Mouse (Mus musculus): ENCODE measurements around the gene Smpd3. TPM values are rescaled to one million over a fixed set of nuclear protein-coding genes. Genes with fewer than 3 reads are reported as not detected.
A peak's percentile ranks its signal among the peaks of the same experiment; 100 is the strongest.
"Not testable (repeated sequence)": the region's sequence is repeated elsewhere in the genome, so short reads cannot be mapped to it uniquely, and the experiment has no call there.

Smpd3 gene
- total RNA-seq, 2 experiments from 2014 or later, result 6.8 to 11.3 TPM

DNA sequence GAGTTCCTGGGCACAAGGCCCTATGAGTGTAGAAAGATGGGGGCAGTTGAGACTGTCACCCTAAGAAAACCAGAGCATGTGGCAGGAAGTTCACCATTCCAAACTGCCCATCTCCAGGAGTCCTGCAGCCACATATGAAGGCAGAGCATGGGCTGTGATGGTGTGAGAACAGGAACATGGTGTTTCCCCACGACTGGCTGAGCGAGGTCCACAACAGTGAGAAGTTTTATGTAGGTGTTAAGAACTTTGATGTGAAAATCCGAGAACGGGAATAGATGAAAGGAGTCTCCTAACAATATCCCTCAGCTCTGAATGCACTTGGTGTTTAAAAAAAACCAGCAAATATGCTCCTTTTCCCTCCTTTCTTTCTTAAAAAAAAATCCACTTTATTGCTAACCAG lies 5.3 kb downstream of the Smpd3 start:
- no peak for DNase-seq (ENCODE audit: low spot score in 2 of 2)

- DNase-seq (ENCODE audit: low spot score in 2 of 2), result no peak
Observed at GRCm38 (mm10) chr8:106326624-106327023, 11.2 kb downstream of the Smpd3 start.

- no peak for DNase-seq (ENCODE audit: low spot score in 2 of 2)
Observed at GRCm38 (mm10) chr8:106321434-106321833, 16.4 kb downstream of the Smpd3 start.

GRCm38 (mm10) chr8:106320002-106320401 lies 17.8 kb downstream of the Smpd3 start:
- DNase-seq (ENCODE audit: low spot score in 2 of 2), result no peak

GRCm38 (mm10) chr8:106317091-106317490 lies 20.7 kb downstream of the Smpd3 start:
- DNase-seq (ENCODE audit: low spot score in 2 of 2), result no peak

DNA sequence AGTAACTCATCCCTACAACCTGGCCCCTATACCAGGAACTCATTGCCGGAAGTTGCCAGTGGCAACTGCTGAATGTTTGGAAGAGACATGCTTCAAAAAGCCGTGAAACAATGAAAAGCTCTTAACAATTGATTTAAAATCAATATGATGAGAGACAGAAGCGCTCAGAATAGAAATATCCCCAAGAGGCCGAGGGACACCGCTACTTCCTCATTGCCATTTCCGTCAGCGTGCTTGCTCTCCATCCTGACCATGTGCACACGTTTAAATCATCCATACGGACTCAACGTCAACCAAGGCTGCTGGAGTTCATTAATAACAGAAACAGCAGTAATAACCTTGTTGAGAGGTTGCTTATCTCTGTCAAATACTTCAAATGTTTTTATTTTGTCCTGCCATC lies 21.3 kb downstream of the Smpd3 start:
- no peak for DNase-seq (ENCODE audit: low spot score in 2 of 2)

DNA sequence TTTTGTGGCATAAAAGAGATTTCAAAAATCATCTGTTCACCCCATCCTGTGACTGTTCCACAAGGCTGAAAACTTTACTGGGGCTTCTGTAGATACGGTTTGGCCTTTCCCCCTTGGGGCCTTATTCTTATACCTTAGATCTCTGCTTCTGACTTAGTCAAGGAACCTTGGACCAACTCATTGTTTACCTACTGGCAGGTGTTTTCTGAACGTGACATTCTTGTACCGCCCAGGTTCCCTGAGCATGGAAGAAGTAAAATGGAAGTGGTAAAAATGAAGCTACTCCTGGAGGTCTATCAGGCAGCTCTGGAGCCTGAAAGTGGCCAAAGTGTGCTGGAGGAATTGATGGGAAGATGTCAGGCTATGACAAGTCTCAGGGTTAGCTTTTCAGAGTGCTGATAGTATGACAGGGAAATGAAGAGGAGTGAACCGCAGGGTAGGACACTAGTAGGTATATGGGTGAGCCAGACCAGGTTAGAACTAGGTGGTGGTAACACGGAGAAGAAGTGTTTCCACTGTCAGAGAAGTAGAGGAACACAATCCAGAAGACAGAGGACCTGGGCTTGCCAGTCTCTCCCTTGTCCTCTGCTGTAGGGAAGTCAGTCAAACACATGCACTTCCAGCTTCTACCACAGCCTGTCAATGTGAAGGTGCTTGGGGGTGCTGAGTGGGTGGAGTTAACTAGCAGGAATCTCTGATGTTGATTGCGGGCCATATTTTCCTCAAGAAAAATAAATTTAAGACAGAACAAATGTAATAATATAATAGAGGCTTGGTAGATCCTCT lies 22.2 kb downstream of the Smpd3 start:
- DNase-seq (ENCODE audit: low spot score in 2 of 2), result no peak

GRCm38 (mm10) chr8:106313799-106314198 lies 24.0 kb downstream of the Smpd3 start:
- DNase-seq (ENCODE audit: low spot score in 2 of 2), result no peak

DNA sequence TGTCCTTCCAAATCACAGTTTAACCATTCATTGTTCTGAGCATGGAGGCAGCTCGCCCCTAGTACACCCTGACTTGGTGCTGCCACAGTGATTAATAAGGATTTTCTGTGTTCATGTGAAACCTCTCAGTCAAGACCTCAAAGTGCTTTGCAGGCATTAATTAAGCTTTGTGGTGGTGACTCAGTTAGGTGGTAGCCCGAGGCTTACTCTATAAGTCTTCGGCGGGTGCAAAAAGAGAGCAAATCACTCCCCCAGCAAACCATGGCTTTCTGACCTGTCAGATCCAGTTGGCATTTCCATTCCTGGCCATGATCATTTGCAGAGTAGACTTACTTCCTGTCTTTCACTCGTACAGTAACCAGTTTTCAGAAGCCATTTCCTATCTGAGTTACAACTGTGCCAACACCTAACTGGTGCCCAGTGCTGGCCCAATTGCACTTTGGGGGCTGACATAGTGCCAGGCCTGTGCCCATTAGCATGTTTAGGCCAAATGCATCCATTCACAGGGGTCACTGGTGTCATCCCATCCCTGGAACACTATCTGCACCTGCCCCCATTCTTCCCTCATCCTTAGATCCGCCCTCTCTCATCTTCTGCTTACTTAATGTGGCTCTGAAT lies 24.6 kb downstream of the Smpd3 start:
- DNase-seq (ENCODE audit: low spot score in 2 of 2), result no peak

DNA sequence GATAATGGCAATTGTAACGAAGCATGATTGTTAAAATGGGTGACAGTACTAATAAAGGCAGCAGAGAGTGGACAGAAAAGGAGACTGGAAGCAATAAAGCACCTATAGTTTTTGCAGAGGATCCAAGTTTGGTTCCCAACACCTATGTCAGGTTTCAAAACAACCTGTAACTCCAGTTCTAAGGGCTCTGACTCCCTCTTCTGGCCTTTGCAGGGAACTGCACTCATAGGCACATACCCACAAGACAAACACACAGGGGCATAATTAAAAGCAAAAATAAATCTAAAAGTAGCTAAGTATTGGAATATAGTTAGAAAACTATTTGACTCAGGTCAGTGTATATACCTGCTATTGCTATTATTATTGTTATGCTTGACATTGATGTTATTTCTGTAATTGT lies 25.8 kb downstream of the Smpd3 start:
- DNase-seq (ENCODE audit: low spot score in 2 of 2), result no peak

- DNase-seq (ENCODE audit: low spot score in 2 of 2), result no peak
Observed at GRCm38 (mm10) chr8:106310026-106310652, 27.6 kb downstream of the Smpd3 start.

DNA sequence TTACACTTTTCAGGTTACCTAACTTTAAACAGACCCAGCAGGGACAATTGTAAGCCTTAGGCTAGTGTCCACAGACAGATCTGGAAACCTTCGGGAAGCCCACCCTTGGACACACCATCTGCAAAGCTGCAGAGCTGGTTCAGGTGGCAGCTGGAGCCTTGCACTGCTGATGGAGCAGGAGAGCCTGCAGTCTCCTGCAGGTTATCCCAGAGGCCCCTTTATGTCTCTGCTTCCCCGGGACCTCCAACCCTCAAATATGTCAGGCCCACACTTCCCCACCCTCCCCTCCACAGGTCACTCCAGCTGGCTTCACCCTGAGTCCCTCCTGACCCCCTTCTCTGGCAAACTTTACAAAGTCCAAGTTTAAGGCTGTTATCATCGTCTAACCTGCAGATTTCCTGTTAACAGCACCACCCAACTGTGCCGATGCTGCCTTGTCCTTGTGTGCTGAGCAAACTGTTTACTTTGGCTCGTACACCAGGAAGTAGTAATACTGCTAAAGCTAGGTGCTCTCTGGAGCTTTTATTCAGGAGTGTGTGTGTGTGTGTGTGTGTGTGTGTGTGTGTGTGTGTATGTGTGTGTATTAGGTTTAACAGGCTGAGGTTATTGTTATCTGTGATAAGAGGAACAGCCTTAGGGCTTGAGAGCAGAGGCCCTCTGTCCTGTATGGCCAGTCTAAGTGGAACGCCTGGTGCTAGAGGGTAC lies 29.6 kb downstream of the Smpd3 start:
- not testable (repeated sequence) for DNase-seq (ENCODE audit: low spot score in 2 of 2)

DNA sequence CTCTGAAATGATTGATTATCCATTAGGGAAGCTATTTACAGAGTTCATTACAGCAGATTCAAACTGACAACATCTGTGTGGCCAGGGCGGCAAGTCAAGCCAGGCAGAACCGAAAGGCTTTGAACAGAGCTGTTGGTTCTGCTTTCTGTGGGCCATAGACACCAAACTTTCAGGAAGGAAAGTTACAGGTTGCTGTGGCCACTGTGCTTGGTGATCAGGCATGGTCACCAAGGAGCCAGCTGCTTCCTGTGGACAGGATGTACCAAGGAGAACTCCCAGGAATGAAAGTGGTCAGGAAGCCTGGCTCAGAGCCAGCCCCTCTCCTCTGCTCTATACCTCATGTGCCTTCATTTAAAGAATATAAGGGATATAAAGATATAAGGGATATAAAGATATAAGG lies 30.2 kb downstream of the Smpd3 start:
- DNase-seq (ENCODE audit: low spot score in 2 of 2), result peak in 1 of 2 experiments; percentile 33

DNA sequence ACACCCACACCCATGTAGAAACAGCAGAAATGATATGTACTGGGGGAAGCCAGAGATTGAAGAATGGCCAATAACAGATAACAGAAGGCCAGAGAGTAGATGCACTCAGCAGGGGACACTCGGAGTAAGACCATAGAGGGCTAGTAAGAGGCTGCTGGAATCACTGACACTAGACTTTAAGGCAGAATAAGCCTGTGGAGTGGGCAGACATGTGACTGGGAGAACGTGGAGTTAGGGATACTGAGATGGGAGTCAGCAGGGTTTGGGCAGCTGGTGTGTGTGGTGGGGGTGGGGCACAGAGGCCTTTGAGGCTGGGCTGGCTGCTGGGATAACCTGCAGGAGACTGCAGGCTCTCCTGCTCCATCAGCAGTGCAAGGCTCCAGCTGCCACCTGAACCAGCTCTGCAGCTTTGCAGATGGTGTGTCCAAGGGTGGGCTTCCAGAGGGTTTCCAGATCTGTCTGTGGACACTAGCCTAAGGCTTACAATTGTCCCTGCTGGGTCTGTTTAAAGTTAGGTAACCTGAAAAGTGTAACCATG lies 31.0 kb downstream of the Smpd3 start:
- DNase-seq (ENCODE audit: low spot score in 2 of 2), result not testable (repeated sequence)

- no peak for DNase-seq (ENCODE audit: low spot score in 2 of 2)
Observed at GRCm38 (mm10) chr8:106306076-106306475, 31.7 kb downstream of the Smpd3 start.

DNA sequence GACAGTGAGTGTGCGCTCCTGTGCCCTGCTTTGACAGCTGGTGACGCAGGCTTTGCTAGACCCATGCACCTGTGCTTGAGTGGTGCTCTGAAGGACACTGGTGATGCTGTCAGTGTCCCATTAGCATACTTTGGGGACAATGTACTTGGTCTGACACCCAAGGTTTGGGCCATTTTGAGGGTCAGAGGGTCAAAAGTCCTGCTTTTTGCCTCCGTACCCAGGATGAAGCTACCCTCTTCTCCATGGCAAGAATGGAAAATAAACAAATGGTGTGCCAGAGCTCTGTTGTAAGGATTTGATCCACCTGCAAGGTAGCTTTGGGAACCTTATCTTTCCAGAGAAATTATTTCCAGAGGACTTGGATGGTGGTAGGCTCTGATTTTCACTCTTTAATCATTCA lies 32.5 kb downstream of the Smpd3 start:
- DNase-seq (ENCODE audit: low spot score in 2 of 2), result no peak

DNA sequence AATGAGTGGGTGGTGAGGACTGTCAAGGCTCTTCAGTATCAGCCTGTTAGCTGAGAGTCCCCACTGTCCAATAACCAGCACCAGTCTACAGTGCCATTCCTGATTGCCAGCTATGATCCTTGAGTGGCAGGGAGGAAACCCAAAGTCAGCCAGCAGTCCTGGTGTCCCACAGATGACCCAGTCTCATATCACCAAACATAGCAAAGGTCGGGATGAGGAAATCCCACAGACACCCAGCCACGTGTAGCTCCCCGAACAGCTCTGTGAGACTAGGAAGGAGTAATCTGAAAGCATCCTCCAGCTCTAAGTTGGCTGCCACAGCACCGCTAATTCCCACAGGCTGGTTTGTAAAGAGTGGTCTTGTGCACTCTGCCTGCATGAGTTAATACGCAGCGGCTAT lies 33.5 kb downstream of the Smpd3 start:
- DNase-seq (ENCODE audit: low spot score in 2 of 2), result no peak

- no peak for DNase-seq (ENCODE audit: low spot score in 2 of 2)
Observed at GRCm38 (mm10) chr8:106300739-106301715, 36.8 kb downstream of the Smpd3 start.

GRCm38 (mm10) chr8:106299686-106300085 lies 38.1 kb downstream of the Smpd3 start:
- DNase-seq (ENCODE audit: low spot score in 2 of 2), result no peak

- DNase-seq (ENCODE audit: low spot score in 2 of 2), result no peak
Observed at GRCm38 (mm10) chr8:106298846-106299245, 38.9 kb downstream of the Smpd3 start.
